8 mouse cellular contexts compared by ENCODE assay signal in genomic region chr12:101007968-101008481, GRCm38 (mm10). TPM values are rescaled to one million over a fixed set of nuclear protein-coding genes. Genes with fewer than 3 reads are reported as not detected.
DNase-seq lines count a peak whose midpoint lies in the region; ATAC-seq and TF ChIP-seq lines count a peak whose summit lies in the region.

No protein-coding gene starts in this region.

- 25% methylated on average over 10 of the region's 10 CpGs for WGBS in heart, embryonic 10.5 days
- WGBS in liver, embryonic 15.5 days (ENCODE audit: insufficient replicate concordance): 51% methylated on average over 10 of the region's 10 CpGs

- no peak overlapping the region for H3K4me2 ChIP-seq in liver, embryonic 15.5 days

- no peak for TF ChIP-seq POLR2A in brain, embryonic 14.5 days (IDR thresholded peaks at IDR 0.05; ENCODE audit: borderline replicate concordance, extremely low read depth, insufficient read depth, insufficient read length, poor library complexity, severe bottlenecking)

- intact Hi-C loops in heart, postnatal 36 days (cut with DNase I): no loop called here
- intact Hi-C loops in gastrocnemius, postnatal 36 days (cut with DNase I): no loop called here

- peak overlapping the region; percentile 25; the same call in 1 of the 2 replicates for H3K9ac ChIP-seq in liver, embryonic 15.5 days

- no peak overlapping the region for H3K4me3 ChIP-seq in heart, embryonic 10.5 days
- no peak overlapping the region for H3K4me3 ChIP-seq in liver, embryonic 15.5 days (replicated peaks)

- TF ChIP-seq CTCF in brain, embryonic 14.5 days (IDR thresholded peaks at IDR 0.05; ENCODE audit: borderline replicate concordance, extremely low read depth, insufficient read depth, insufficient read length): no peak

- H3K36me3 ChIP-seq in heart, embryonic 10.5 days: no peaks in the 10 kb centered on the region
- no peaks in the 10 kb centered on the region; the same call in 1 of the 2 replicates for H3K36me3 ChIP-seq in liver, embryonic 15.5 days (replicated peaks)

- H3K4me1 ChIP-seq in heart, embryonic 10.5 days: peaks cover 41% of the 10 kb centered on the region
- H3K4me1 ChIP-seq in liver, embryonic 15.5 days (replicated peaks): peaks cover 87% of the 10 kb centered on the region

- ATAC-seq in liver, embryonic 15.5 days (ENCODE audit: insufficient read depth): no peak

- H3K9me3 ChIP-seq in heart, embryonic 10.5 days: no peaks in the 10 kb centered on the region
- no peaks in the 10 kb centered on the region for H3K9me3 ChIP-seq in liver, embryonic 15.5 days (replicated peaks)

- peaks cover 77% of the 10 kb centered on the region for H3K27me3 ChIP-seq in heart, embryonic 10.5 days (ENCODE audit: insufficient read depth, poor library complexity, severe bottlenecking)
- H3K27me3 ChIP-seq in liver, embryonic 15.5 days: no peaks in the 10 kb centered on the region

- no peak for DNase-seq in heart, embryonic 10.5 days (ENCODE audit: low spot score)
- no peak for DNase-seq in heart, postnatal 36 days
- peak; percentile 36 to 37 for DNase-seq in B cell, adult 2 months
- peak; percentile 61 for DNase-seq in brain, embryonic 14.5 days (ENCODE audit: low read depth)
- peak; percentile 57 to 67 for DNase-seq in gastrocnemius, postnatal 36 days
- DNase-seq in ovary, postnatal 36 days (ENCODE audit: low spot score): no peak
- no peak for DNase-seq in urinary bladder, postnatal 10 days (ENCODE audit: low spot score)

- H3K27ac ChIP-seq in heart, embryonic 10.5 days: peak overlapping the region; percentile 33; the same call in 1 of the 2 replicates
- H3K27ac ChIP-seq in liver, embryonic 15.5 days (replicated peaks): 0 out of 2 replicates have a peak overlapping the region, but pooled peaks have one; percentile 38

RNA-seq across cellular contexts. Expression of gene Ccdc88c, which starts 20.8 kb away (rescaled TPM):
- polyA plus RNA-seq in heart, embryonic 10.5 days (2016; fragmentation: Nextera tagmentation; extraction: Ambion mirVana): 2.3 and 4.4 TPM in 2 replicates
- total RNA-seq in heart, postnatal 36 days (2021): 1 to 10 TPM; 6.2 to 7.0 TPM
- 24.1 and 31.6 TPM in 2 replicates for polyA plus RNA-seq in brain, embryonic 14.5 days (2012; rRNA removed)
- total RNA-seq in gastrocnemius, postnatal 36 days (2021): 10 to 100 TPM; 32.3 to 33.9 TPM
- polyA plus RNA-seq in liver, embryonic 15.5 days (2015; fragmentation: Nextera tagmentation; extraction: Ambion mirVana): 5.5 TPM in 2 replicates

Comparison
In these comparisons a context has a peak if more than half of its experiments do, and no peak if none do; other contexts are left out.
1. DNase-seq: peak in B cell, adult 2 months (2 of 2), brain, embryonic 14.5 days (single experiment) and gastrocnemius, postnatal 36 days (2 of 2); none in heart, embryonic 10.5 days (single experiment), heart, postnatal 36 days (0 of 2), ovary, postnatal 36 days (single experiment) and urinary bladder, postnatal 10 days (single experiment).